Mouse (Mus musculus) gastrocnemius, adult 18-20 months (tissue): ENCODE measurements around the gene Cdk9. TPM values are rescaled to one million over a fixed set of nuclear protein-coding genes. Genes with fewer than 3 reads are reported as not detected.

ENCODE experiments used
- DNase-seq: peaks from one replicate; pipeline ENCODE4 v3.0.0; 2021; ENCODE audit warnings: low spot score
- total RNA-seq, 2 experiments: library from RNA; stranded (reverse); gene quantifications; 2 replicates each; pipeline ENCODE4 v1.2.3; 2021

Cdk9 gene
- total RNA-seq, 2 experiments from 2014 or later = 19.3 to 19.9 TPM

DNA sequence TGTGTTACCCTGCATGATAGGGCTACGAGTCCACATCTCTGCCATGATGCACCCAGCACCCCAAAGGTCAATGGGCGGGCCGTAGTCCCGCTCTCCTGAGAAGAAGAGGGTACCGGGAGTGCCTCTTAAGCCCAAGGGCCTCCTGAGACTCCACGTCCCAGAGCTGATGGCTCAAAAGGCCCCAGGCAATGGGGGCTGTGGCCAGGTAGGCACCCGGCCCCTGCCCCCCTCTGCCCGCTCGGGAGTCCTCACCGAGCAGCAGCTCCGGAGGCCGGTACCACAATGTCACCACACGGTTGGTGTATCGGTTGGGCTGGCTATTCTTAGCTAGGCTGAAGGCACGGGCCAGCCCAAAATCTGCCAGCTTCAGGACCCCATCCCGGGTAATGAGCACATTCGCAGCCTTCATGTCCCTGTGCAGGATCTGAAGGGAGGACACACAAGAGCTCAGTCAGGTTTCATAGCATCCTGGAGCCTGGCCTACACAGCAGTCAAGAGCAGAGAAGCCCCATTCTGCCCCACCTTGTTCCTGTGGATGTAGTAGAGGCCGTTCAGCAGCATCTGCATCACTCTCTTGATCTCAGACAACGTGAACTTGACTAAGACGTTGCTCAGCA, 3.2 kb downstream of the Cdk9 start:
- DNase-seq = no peak

GRCm38 (mm10) chr2:32708643-32709042, 4.2 kb downstream of the Cdk9 start:
- no peak for DNase-seq

- DNase-seq = peak; percentile 32
Measured at GRCm38 (mm10) chr2:32706971-32707370, 5.9 kb downstream of the Cdk9 start.

- DNase-seq = no peak
Measured at GRCm38 (mm10) chr2:32705018-32705417, 7.9 kb downstream of the Cdk9 start.

GRCm38 (mm10) chr2:32704021-32704421, 8.9 kb downstream of the Cdk9 start, which contains the start of gene Fpgs:
TSS of gene Fpgs (minus strand) at chr2:32704145.
- no peak for DNase-seq

GRCm38 (mm10) chr2:32703046-32703445, 9.8 kb downstream of the Cdk9 start:
- no peak for DNase-seq

GRCm38 (mm10) chr2:32700966-32701743, 11.7 kb downstream of the Cdk9 start:
- DNase-seq = no peak

- no peak for DNase-seq
Measured at GRCm38 (mm10) chr2:32699680-32700079, 13.2 kb downstream of the Cdk9 start.

DNA sequence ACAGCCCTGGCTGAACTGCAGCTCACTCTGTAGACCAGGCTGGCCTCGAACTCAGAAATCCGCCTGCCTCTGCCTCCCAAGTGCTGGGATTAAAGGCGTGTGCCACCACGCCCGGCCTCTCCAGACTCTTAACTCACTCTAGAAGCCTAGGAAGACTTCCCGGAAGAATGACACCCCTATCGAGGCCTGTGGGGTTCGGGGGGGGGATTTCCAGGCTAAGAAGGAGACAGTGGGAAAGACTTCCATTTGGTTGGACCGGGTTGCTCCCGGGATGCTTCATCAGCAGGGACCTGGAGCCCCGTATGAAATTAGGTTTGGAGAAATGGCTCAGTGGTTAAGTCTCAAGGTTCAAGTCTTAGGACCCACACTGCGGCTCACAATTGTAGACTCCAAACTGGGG, 18.2 kb downstream of the Cdk9 start:
- DNase-seq = no peak

GRCm38 (mm10) chr2:32693823-32694411, 19.0 kb downstream of the Cdk9 start:
- peak; percentile 98 for DNase-seq

- peak; percentile 46 for DNase-seq
Measured at GRCm38 (mm10) chr2:32693282-32693681, 19.6 kb downstream of the Cdk9 start.

DNA sequence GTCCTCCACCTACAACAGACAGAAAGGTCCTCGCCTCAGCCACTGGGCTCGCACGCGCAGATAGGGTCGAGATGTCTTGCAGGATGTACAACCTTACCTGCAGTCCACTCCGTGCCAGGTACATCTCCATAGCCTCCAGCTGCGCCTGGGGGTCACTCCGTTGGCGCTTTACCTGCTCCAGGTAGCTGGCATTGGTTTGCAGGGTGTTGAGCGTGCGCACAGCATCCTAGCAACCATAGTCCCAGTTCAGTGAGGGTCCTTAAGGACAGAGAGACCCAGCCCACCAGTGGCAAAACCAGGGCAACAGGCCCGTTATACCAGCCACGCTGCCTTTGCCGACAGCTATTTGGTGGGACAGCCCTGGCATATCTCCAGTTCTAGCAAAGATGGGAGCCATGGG, 20.4 kb downstream of the Cdk9 start:
- no peak for DNase-seq

DNA sequence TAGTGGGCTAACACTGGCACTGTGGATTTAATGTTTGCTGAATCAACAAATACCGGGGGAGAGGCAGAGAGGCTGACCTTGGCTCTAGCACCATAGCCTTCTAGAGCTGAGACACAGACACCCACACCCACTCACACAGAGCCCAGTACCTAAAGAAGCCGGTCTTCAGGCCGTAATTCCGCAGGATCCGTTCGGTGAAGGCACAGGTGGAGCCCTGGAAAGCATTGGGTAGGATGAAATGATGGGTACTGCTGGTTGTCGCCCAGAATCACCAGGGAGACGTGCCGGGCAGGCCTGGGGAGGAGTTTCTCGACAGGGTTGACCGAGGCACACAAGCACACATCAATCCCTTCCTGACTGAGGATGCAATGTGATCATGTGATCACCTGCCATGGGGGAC, 21.8 kb downstream of the Cdk9 start:
- no peak for DNase-seq

- peak; percentile 92 for DNase-seq
Measured at GRCm38 (mm10) chr2:32689420-32689819, 23.5 kb downstream of the Cdk9 start.

- DNase-seq = no peak
Measured at GRCm38 (mm10) chr2:32687562-32687961, 25.3 kb downstream of the Cdk9 start.

GRCm38 (mm10) chr2:32686640-32687039, 26.2 kb downstream of the Cdk9 start:
- no peak for DNase-seq

DNA sequence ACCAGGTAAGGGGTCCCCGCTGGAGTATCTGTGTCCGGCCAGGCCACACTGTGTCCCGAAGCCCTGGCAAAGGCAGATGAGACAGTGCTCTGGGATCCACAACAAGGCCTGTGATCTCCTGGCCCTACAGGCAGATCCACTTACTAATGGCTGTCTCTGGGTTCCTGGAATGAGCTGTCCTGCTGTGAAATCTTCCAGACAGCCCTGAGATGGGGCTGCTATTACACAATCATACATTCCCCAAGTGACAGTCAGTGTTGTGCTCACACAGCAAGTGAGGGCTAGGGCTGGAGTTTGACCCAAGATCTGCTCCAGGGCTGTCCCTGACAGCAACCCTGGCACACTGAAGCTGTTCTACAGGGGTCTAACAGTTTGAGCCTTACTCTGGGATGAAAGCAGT, 27.1 kb downstream of the Cdk9 start:
- peak; percentile 45 for DNase-seq

DNA sequence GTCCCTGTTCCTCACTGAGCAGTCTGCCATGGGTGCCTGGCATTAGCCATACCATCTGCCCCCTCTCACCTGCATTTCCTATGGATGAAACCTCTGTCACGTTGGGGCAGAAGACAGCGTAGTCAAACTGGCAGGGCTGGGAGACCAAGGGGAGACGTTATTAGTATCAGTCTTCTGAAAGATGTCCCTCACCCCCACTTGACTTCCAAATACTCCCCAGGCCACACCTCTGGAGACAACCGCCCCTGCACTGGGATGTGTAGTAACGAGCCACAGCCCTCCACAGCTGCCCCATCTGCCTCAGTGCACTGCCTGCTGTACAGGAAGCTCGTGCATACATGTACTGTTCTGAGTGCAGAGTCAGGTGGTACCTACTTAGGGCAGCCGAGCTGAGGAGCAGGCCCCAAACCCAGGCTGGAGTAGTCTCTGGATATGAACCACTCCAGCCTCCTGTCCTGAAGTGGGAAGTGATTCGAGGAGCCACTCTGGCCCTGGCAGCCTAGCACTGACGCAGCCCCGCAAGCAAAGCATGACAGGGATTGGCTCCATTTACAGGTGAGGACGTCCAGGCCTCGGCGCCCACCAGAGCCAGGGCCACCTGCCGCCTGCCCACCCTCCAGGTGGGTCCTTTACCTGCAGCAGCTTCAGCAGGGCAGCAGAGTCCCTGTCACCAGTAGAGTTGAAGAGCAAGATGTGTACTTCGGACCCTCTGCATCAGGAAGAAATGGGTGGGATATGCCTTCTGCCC, 28.0 kb downstream of the Cdk9 start:
- DNase-seq = no peak

- no peak for DNase-seq
Measured at GRCm38 (mm10) chr2:32683701-32684100, 29.2 kb downstream of the Cdk9 start.

DNA sequence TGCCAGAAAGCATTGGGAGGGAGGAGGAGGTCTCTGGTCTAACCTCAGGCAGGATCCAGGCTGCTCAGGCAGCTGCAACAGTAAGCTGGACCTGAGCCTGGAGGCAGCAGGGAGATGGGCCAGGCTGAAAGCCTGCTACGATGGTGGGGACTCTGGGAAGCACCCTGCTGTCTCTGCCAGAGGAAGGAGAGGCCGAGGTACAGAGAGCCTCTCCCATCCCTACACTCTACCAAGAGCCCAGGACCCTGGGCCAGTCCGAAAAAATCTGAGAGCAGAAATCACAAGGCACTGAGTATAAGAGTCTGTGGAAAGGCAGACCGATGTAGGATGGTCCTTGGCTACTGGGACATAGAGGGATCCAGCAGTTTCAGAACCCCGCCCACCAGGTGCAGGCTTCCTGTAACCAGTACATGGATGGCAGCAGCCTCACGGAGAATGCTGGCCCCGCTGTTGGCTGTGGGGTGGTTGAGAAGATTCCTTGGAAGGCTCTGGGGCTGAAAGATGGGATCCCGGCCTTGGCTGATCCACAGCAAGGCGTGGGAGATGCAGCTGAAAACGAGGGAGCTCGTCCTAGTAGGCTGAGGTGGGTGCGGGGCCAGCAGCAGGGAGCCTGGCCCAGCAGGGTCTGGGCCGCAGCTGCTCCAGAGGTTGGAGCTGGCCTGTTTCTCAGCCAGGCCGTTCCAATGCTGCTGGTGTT, 30.0 kb downstream of the Cdk9 start:
- no peak for DNase-seq

GRCm38 (mm10) chr2:32681754-32682153, 31.1 kb downstream of the Cdk9 start:
- DNase-seq = no peak
